Mouse (Mus musculus): ENCODE results near the gene Birc5.

DNA sequence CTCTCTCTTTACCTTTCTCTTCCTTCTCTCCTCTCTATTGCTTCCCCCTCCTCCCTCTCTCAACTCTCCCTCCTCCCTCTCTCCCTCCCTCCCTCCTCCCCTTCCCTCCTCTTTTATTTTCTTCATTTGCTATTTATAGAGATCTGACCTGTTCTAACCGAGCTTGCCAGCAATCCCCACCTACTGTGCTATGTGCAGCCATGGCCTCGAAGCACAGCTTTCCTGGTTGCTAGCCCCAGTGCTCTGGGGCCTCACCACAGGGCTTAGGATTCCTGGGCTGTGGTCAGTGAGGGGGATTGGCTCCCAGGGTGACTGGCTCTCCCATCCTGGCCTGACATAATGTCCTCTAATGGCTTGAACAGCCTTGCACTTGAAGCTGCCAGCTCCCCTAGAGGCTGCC lies 47.5 kb downstream of the Birc5 start:
- no peak for TF ChIP-seq MAX (IDR thresholded peaks at IDR 0.05; ENCODE audit: low read depth)
- TF ChIP-seq TCF12 (IDR thresholded peaks at IDR 0.05; ENCODE audit: insufficient read depth, poor library complexity, severe bottlenecking), result no peak
- TF ChIP-seq E2F4 (IDR thresholded peaks at IDR 0.05; ENCODE audit: insufficient read depth), result no peak
- TF ChIP-seq POLR2A (IDR thresholded peaks at IDR 0.05; ENCODE audit: insufficient read length, low read depth), result no peak
